Mouse (Mus musculus) right cerebral cortex, postnatal 25 days (tissue): ENCODE measurements at regions not wholly inside any gene's neighbourhood (a gene's known extent, or its start where the extent isn't known, plus 50 kb on each side); places are given as distances from the start of the nearest gene placed in this dataset.

ENCODE experiments used
- DNase-seq: peaks from one replicate; pipeline ENCODE4 v3.0.0; 2022

- DNase-seq = no peak
These were observed 131.8 kb downstream of the Tshz3 start for GRCm38 (mm10) chr7:36829710-36830109.

GRCm38 (mm10) chr7:36830155-36830554 lies 132.2 kb downstream of the Tshz3 start:
- DNase-seq = no peak

- no peak for DNase-seq
These were observed 150.4 kb downstream of the Tshz3 start for GRCm38 (mm10) chr7:36848279-36848678.

- DNase-seq = no peak
These were observed 153.5 kb downstream of the Tshz3 start for GRCm38 (mm10) chr7:36851275-36851889.

- DNase-seq = no peak
These were observed 156.4 kb downstream of the Tshz3 start for GRCm38 (mm10) chr7:36854308-36854707.

GRCm38 (mm10) chr7:36859428-36859827 lies 161.5 kb downstream of the Tshz3 start:
- DNase-seq = no peak

- DNase-seq = peak; percentile 27
These were observed 164.6 kb downstream of the Tshz3 start for GRCm38 (mm10) chr7:36862481-36862880.

- no peak for DNase-seq
These were observed 165.8 kb downstream of the Tshz3 start for GRCm38 (mm10) chr7:36863745-36864144.

- peak; percentile 31 for DNase-seq
These were observed 166.8 kb downstream of the Tshz3 start for GRCm38 (mm10) chr7:36864675-36865074.

- DNase-seq = peak; percentile 47
These were observed 168.7 kb downstream of the Tshz3 start for GRCm38 (mm10) chr7:36866602-36867001.

- DNase-seq = no peak
These were observed 176.1 kb downstream of the Tshz3 start for GRCm38 (mm10) chr7:36874004-36874403.

GRCm38 (mm10) chr7:36877686-36878085 lies 179.8 kb downstream of the Tshz3 start:
- no peak for DNase-seq

- no peak for DNase-seq
These were observed 195.0 kb downstream of the Tshz3 start for GRCm38 (mm10) chr7:36892776-36893500.

- DNase-seq = no peak
These were observed 198.4 kb downstream of the Tshz3 start for GRCm38 (mm10) chr7:36896339-36896738.

GRCm38 (mm10) chr7:36901537-36901936 lies 203.6 kb downstream of the Tshz3 start:
- DNase-seq = no peak

- DNase-seq = no peak
These were observed 215.4 kb downstream of the Tshz3 start for GRCm38 (mm10) chr7:36913304-36913703.

GRCm38 (mm10) chr7:36914261-36914660 lies 216.3 kb downstream of the Tshz3 start:
- no peak for DNase-seq

- DNase-seq = no peak
These were observed 217.3 kb downstream of the Tshz3 start for GRCm38 (mm10) chr7:36915171-36915570.

- DNase-seq = no peak
These were observed 219.1 kb downstream of the Tshz3 start for GRCm38 (mm10) chr7:36917011-36917410.

GRCm38 (mm10) chr7:36919413-36919812 lies 221.5 kb downstream of the Tshz3 start:
- DNase-seq = no peak

- DNase-seq = no peak
These were observed 223.1 kb downstream of the Tshz3 start for GRCm38 (mm10) chr7:36921003-36921402.

- DNase-seq = no peak
These were observed 235.6 kb downstream of the Tshz3 start for GRCm38 (mm10) chr7:36933490-36933889.

GRCm38 (mm10) chr7:36934792-36935555 lies 237.1 kb downstream of the Tshz3 start:
- DNase-seq = peak; percentile 65

GRCm38 (mm10) chr7:36940611-36941010 lies 242.7 kb downstream of the Tshz3 start:
- no peak for DNase-seq
